Mouse (Mus musculus) intestine, postnatal 0 days (tissue): Measurements from ENCODE around the gene Ecsit. TPM values are rescaled to one million over a fixed set of nuclear protein-coding genes. Genes with fewer than 3 reads are reported as not detected.

ENCODE experiments used
- ATAC-seq: fragments of 200-750 bp; cut with Nextera tagmentation; 2 replicates; pipeline ENCODE4 v1.8.0; 2017; ENCODE audit warnings: mild to moderate bottlenecking, moderate TSS enrichment, moderate library complexity
- H3K27ac ChIP-seq: fragments of 300-500 bp; sonication (generic); 2 replicates; pipeline ENCODE4 v1.5.1; 2014; ENCODE audit warnings: mild to moderate bottlenecking, low read depth, low read length, moderate library complexity
- H3K27me3 ChIP-seq: fragments of 300-500 bp; sonication (generic); replicated peaks from 2 replicates; pipeline ENCODE4 v1.6.1; 2014; ENCODE audit warnings: low read length, mixed read lengths; ENCODE audit not compliant: control insufficient read depth, insufficient read depth
- H3K36me3 ChIP-seq: fragments of 300-500 bp; sonication (generic); 2 replicates; pipeline ENCODE4 v1.6.1; 2014; ENCODE audit warnings: mild to moderate bottlenecking, moderate library complexity; ENCODE audit not compliant: control insufficient read depth, insufficient read depth
- H3K4me1 ChIP-seq: fragments of 300-500 bp; sonication (generic); replicated peaks from 2 replicates; pipeline ENCODE4 v1.6.1; 2014; ENCODE audit warnings: antibody characterized with exemption, low read length, mixed read lengths; ENCODE audit not compliant: control insufficient read depth, insufficient read depth
- H3K4me2 ChIP-seq: fragments of 300-500 bp; sonication (generic); replicated peaks from 2 replicates; pipeline ENCODE4 v1.6.1; 2014; ENCODE audit warnings: low read depth, mild to moderate bottlenecking, moderate library complexity
- H3K4me3 ChIP-seq: fragments of 300-500 bp; sonication (generic); 2 replicates; pipeline ENCODE4 v1.5.1; 2014; ENCODE audit warnings: low read depth, low read length
- H3K9ac ChIP-seq: fragments of 300-500 bp; sonication (generic); 2 replicates; pipeline ENCODE4 v1.6.1; 2014; ENCODE audit warnings: mild to moderate bottlenecking, low read depth, low read length
- H3K9me3 ChIP-seq: fragments of 300-500 bp; sonication (generic); 2 replicates; pipeline ENCODE4 v1.6.1; 2016; ENCODE audit warnings: mixed run types; ENCODE audit not compliant: control insufficient read depth
- CTCF ChIP-seq: sonication (generic); IDR thresholded peaks from 2 replicates; pipeline ENCODE4 v1.5.1; 2016; ENCODE audit warnings: low read depth, mild to moderate bottlenecking, control low read depth, antibody characterized with exemption, moderate library complexity
- WGBS: fragments of 180-500 bp; shearing (Covaris S2); extraction: QIAGEN DNeasy Blood & Tissue Kit; methylation state at CpG from one replicate; pipeline ENCODE4 v1.1.7; 2014; 5-methylcytosine and 5-hydroxymethylcytosine counted together
- polyA plus RNA-seq: library from polyadenylated mRNA; unstranded; fragments of >200 nt; fragmentation: Nextera tagmentation; extraction: Ambion mirVana; gene quantifications from 2 replicates; pipeline ENCODE4 v1.2.1, GENCODE M21; 2015

The Ecsit gene
- polyA plus RNA-seq, 1 experiment from 2014 or later: 23.8 TPM

- peak; percentile 91 for ATAC-seq
- Histone ChIP-seq H3K9ac (peak within 1 kb of the TSS; percentile 87), H3K4me3 (peak within 1 kb of the TSS; percentile 85), H3K36me3 (peaks cover 19% of the 10 kb centered on the region), H3K4me2 (peak within 1 kb of the TSS; percentile 87), H3K27ac (peak within 1 kb of the TSS; percentile 51; the same call in 1 of the 2 replicates), H3K9me3 (no peaks in the 10 kb centered on the region), H3K27me3 (no peaks in the 10 kb centered on the region), H3K4me1 (0 out of 2 replicates have a peak, but pooled peaks cover 4% of the 10 kb centered on the region)
- no peak for TF ChIP-seq CTCF
- under 1% methylated on average over 51 of the region's 52 CpGs for WGBS
Measured at GRCm38 (mm10) chr9:22116740-22117426, 31.6 kb upstream of the Ecsit start, which contains the start of gene Elof1. Gene Elof1 (minus strand): TSS chr9:22117172.

- no peak for TF ChIP-seq CTCF
- 19% methylated on average over 15 of the region's 15 CpGs for WGBS
- H3K27ac ChIP-seq: no peak overlapping the region
- H3K4me2 ChIP-seq: peak overlapping the region; percentile 87
- H3K9me3 ChIP-seq: no peaks in the 10 kb centered on the region
- no peak for ATAC-seq
- H3K36me3 ChIP-seq: peaks cover 26% of the 10 kb centered on the region
- peak overlapping the region; percentile 85 for H3K4me3 ChIP-seq
- peak overlapping the region; percentile 87 for H3K9ac ChIP-seq
- H3K4me1 ChIP-seq: 0 out of 2 replicates have a peak, but pooled peaks cover 4% of the 10 kb centered on the region
- H3K27me3 ChIP-seq: no peaks in the 10 kb centered on the region
Measured at GRCm38 (mm10) chr9:22116086-22116485, 30.8 kb upstream of the Ecsit start.

GRCm38 (mm10) chr9:22115635-22116034 lies 30.4 kb upstream of the Ecsit start:
- H3K9ac ChIP-seq: no peak overlapping the region
- no peaks in the 10 kb centered on the region for H3K9me3 ChIP-seq
- H3K27me3 ChIP-seq: no peaks in the 10 kb centered on the region
- H3K4me2 ChIP-seq: peak overlapping the region; percentile 87
- ATAC-seq: no peak
- peaks cover 26% of the 10 kb centered on the region for H3K36me3 ChIP-seq
- no peak for TF ChIP-seq CTCF
- H3K27ac ChIP-seq: no peak overlapping the region
- peak overlapping the region; percentile 85 for H3K4me3 ChIP-seq
- H3K4me1 ChIP-seq: 0 out of 2 replicates have a peak, but pooled peaks cover 4% of the 10 kb centered on the region
- WGBS: 78% methylated on average over 4 of the region's 4 CpGs

- Histone ChIP-seq H3K27me3 (no peaks in the 10 kb centered on the region), H3K4me2 (no peak overlapping the region), H3K9me3 (no peaks in the 10 kb centered on the region), H3K4me3 (no peak overlapping the region), H3K4me1 (no peaks in the 10 kb centered on the region), H3K36me3 (peaks cover 31% of the 10 kb centered on the region), H3K27ac (no peak overlapping the region), H3K9ac (no peak overlapping the region)
- no peak for TF ChIP-seq CTCF
- no peak for ATAC-seq
- WGBS: 90% methylated on average over 9 of the region's 9 CpGs
Measured at GRCm38 (mm10) chr9:22108194-22108593, 23.0 kb upstream of the Ecsit start.

- Histone ChIP-seq H3K9ac (no peak overlapping the region), H3K27me3 (peaks cover 20% of the 10 kb centered on the region), H3K36me3 (no peaks in the 10 kb centered on the region), H3K9me3 (no peaks in the 10 kb centered on the region), H3K27ac (no peak overlapping the region), H3K4me2 (peak overlapping the region; percentile 17; the same call in 1 of the 2 replicates), H3K4me3 (peak overlapping the region; percentile 7; the same call in 1 of the 2 replicates), H3K4me1 (no peaks in the 10 kb centered on the region)
- no peak for TF ChIP-seq CTCF
- WGBS: 3% methylated on average over 18 of the region's 18 CpGs
- peak; percentile 11; the same call in 1 of the 2 replicates for ATAC-seq
Measured at GRCm38 (mm10) chr9:22099922-22100321, 14.7 kb upstream of the Ecsit start.

GRCm38 (mm10) chr9:22098993-22099696 lies 13.9 kb upstream of the Ecsit start, which contains the start of gene Cnn1:
Gene Cnn1 (plus strand): TSS chr9:22099216.
- H3K9me3 ChIP-seq: no peaks in the 10 kb centered on the region
- no peaks in the 10 kb centered on the region for H3K4me1 ChIP-seq
- H3K4me3 ChIP-seq: peak within 1 kb of the TSS; percentile 7
- H3K36me3 ChIP-seq: no peaks in the 10 kb centered on the region
- peak within 1 kb of the TSS; percentile 23; the same call in 1 of the 2 replicates for H3K9ac ChIP-seq
- TF ChIP-seq CTCF: no peak
- WGBS: 5% methylated on average over 14 of the region's 14 CpGs
- peak within 1 kb of the TSS; percentile 31 for H3K4me2 ChIP-seq
- H3K27me3 ChIP-seq: peaks cover 20% of the 10 kb centered on the region
- no peak for ATAC-seq
- no peak within 1 kb of the TSS for H3K27ac ChIP-seq
